Mouse (Mus musculus): ENCODE results near the gene Ces1b. TPM values are rescaled to one million over a fixed set of nuclear protein-coding genes. Genes with fewer than 3 reads are reported as not detected.

Ces1b gene
- not detected for polyA plus RNA-seq (2017; shearing (Covaris generic))

GRCm38 (mm10) chr8:93079887-93080286, at the start of gene Ces1b:
Gene Ces1b, minus strand, starts transcription at chr8:93080017.

DNA sequence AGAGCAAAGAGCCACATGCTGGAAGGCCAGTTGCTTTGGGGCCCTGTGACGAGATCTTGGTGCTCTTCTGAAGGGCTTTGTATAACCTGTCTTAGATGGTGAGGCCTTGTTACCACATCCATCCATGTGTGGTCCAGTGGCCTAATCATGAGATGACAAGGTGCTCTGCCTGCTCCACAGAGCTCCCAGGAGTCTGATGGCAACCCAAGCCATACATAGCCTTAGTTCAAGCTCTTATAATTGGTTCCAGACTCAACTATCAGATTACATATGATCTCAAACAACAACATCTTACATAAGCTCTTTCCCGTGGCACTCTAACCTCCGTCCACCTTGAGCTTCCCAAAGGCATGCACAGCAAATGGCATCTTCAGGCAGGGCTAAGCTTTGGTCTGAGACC, 31.7 kb downstream of the Ces1b start, which contains the start of gene Ces1a:
TSS of gene Ces1a (minus strand) at position 101 of the 400 bp plus-strand sequence.

Other genes with a start within 250 kb of the Ces1b start
- gene Lpcat2, start 224.7 kb downstream of the Ces1b start, polyA plus RNA-seq (2017; shearing (Covaris generic)), result 1 to 10 TPM in 1 of 2 experiments, under 1 TPM in 1; 0.70 to 2.0 TPM
- not detected for gene Capns2, start 178.6 kb downstream of the Ces1b start, polyA plus RNA-seq (2017; shearing (Covaris generic))
- under 1 TPM in 1 of 2 experiments, not detected in 1; 0.26 TPM for gene Slc6a2, start 119.9 kb downstream of the Ces1b start, polyA plus RNA-seq (2017; shearing (Covaris generic))
- not detected for gene Ces1a, start 31.8 kb downstream of the Ces1b start, polyA plus RNA-seq (2017; shearing (Covaris generic))
- gene Ces1c, start 51.3 kb upstream of the Ces1b start, polyA plus RNA-seq (2017; shearing (Covaris generic)), result not detected
- gene Ces1d, start 117.8 kb upstream of the Ces1b start, polyA plus RNA-seq (2017; shearing (Covaris generic)), result under 1 TPM in 1 of 2 experiments, not detected in 1; 0.22 TPM
- under 1 TPM in 1 of 2 experiments, not detected in 1; 0.15 TPM for gene Ces1e, start 149.6 kb upstream of the Ces1b start, polyA plus RNA-seq (2017; shearing (Covaris generic))
- gene Ces1f, start 199.7 kb upstream of the Ces1b start, polyA plus RNA-seq (2017; shearing (Covaris generic)), result under 1 TPM in 1 of 2 experiments, not detected in 1; 0.53 TPM

Data from activated CD4-positive, CD25-positive, alpha-beta regulatory T cell (primary cell).